Mouse (Mus musculus) brain, embryonic 14.5 days (tissue): ENCODE data around the gene Olfr1392. TPM values are rescaled to one million over a fixed set of nuclear protein-coding genes. Genes with fewer than 3 reads are reported as not detected.

Experiments used
- DNase-seq: peaks from one replicate; pipeline ENCODE4 v3.0.0-alpha.2; 2011; ENCODE audit warnings: low read depth
- CTCF ChIP-seq: fragments of 200-500 bp; IDR thresholded peaks from 2 replicates; pipeline ENCODE4 v1.5.1; 2012; ENCODE audit warnings: inconsistent platforms, mild to moderate bottlenecking, moderate library complexity, borderline replicate concordance; ENCODE audit not compliant: insufficient read depth, insufficient read length; ENCODE audit errors: extremely low read depth
- POLR2A ChIP-seq: fragments of 200-500 bp; IDR thresholded peaks from 2 replicates; pipeline ENCODE4 v1.6.1; 2012; ENCODE audit warnings: mild to moderate bottlenecking, inconsistent platforms, borderline replicate concordance; ENCODE audit not compliant: poor library complexity, insufficient read depth, insufficient read length, severe bottlenecking; ENCODE audit errors: extremely low read depth
- polyA plus RNA-seq: library from polyadenylated mRNA; depleted of rRNA; stranded (reverse); fragments of >200 nt; gene quantifications from 2 replicates; pipeline ENCODE4 v1.2.3, GENCODE M21; 2012

Gene Olfr1392
- polyA plus RNA-seq, 1 experiment, result 0.29 TPM

DNA sequence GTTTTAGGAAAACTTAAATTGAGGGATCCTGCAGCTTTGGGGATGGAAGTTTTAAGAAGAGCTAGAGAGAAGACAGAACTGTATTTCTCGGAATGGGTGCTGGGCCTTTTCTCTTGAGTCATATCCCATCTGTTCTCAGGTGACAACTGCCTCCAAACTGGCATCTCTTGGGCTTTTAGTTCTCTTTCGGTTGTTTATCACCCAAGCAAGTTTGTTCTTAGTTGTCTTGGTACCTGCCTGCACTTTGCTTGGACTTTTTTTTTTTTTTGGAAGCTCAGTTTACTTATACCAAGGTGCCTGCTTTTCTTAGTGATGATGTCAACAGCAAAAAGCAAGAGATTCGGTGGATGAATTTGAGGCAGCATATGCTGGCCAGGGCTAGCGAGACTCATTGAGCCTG, 38.6 kb upstream of the Olfr1392 start:
- DNase-seq, result no peak
- TF ChIP-seq CTCF, result no peak
- no peak for TF ChIP-seq POLR2A

GRCm38 (mm10) chr11:49247255-49247654, 37.8 kb upstream of the Olfr1392 start:
- TF ChIP-seq CTCF (no peak), POLR2A (no peak)
- DNase-seq, result no peak

DNA sequence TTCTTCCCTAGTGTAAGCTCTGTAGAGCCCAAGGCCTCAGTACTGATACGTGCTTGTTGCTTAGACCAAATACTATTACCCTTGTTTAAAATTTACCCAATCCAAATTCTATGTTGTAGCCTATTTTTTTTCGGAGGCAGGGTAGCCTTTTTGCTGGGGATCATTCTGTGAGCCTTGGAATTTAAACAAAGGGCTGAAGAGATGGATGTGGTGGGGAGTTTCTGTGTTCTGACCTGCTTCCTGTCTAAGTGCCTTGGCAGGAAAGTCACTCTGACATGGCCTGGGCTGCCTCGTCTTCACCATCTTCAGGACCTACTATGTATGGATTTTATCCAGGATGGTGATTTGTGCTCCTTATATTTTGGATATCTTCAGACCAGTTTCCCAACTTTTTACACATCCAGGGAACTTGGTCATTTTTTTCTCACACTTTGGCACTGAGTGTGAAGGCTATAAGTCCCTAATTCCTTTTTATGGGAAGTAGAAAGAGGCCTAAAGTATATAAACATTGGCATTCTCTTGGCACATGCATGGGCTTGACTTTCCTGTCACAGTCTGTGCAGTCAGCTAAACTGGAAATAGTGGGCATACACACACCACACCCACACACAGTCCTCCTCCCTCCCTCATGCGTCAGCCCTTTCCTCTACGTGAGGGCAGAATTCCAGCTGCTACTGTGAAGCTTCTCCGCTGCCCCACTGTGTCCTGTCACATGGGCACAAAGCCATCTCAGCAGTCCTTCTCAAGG, 36.7 kb upstream of the Olfr1392 start:
- DNase-seq, result no peak
- TF ChIP-seq POLR2A, result no peak
- TF ChIP-seq CTCF, result no peak

- DNase-seq, result no peak
- TF ChIP-seq POLR2A, result no peak
These were observed 35.9 kb upstream of the Olfr1392 start for GRCm38 (mm10) chr11:49248974-49249700.

DNA sequence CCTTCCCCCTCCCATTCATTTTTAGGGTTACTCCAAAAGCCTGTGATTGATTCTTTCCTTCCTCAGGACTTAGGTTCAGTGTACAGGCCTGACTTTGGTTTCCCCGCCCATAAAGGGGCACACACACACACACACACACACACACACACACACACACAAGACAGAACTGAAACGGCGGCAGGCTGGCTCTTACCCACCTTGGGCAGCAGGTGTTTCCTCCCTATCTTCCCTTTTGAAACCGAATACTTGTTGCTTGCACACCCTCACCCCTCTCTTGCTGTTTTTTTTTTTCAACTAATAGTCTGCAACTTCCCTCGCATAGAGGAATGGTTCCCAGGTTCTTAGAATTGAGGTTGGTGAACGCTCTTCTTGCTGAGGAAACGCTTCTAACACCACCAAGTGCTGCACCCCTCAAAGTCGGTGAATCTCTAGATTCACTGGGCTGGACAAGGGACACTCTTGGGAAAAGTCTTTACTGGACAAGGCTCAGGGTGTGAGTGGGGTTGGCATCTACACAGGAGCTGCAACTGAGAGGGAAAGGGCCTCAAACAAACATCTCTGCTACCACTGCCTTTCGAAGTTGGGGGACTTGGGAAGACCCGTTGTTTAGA, 35.2 kb upstream of the Olfr1392 start:
- no peak for TF ChIP-seq POLR2A
- no peak for TF ChIP-seq CTCF
- peak; percentile 17 for DNase-seq

- TF ChIP-seq POLR2A, result 0 out of 2 replicates have a peak, but pooled peaks have one; percentile 11
- TF ChIP-seq CTCF, result no peak
- peak; percentile 79 for DNase-seq
These were observed 34.4 kb upstream of the Olfr1392 start for GRCm38 (mm10) chr11:49250422-49251379.

GRCm38 (mm10) chr11:49251380-49251761, 33.7 kb upstream of the Olfr1392 start:
- no peak for TF ChIP-seq CTCF
- no peak for TF ChIP-seq POLR2A

GRCm38 (mm10) chr11:49252048-49252447, 33.0 kb upstream of the Olfr1392 start:
- no peak for DNase-seq
- no peak for TF ChIP-seq CTCF
- no peak for TF ChIP-seq POLR2A

More at GRCm38 (mm10) chr11:49251380-49251761, 33.7 kb upstream of the Olfr1392 start:
- DNase-seq, result no peak

DNA sequence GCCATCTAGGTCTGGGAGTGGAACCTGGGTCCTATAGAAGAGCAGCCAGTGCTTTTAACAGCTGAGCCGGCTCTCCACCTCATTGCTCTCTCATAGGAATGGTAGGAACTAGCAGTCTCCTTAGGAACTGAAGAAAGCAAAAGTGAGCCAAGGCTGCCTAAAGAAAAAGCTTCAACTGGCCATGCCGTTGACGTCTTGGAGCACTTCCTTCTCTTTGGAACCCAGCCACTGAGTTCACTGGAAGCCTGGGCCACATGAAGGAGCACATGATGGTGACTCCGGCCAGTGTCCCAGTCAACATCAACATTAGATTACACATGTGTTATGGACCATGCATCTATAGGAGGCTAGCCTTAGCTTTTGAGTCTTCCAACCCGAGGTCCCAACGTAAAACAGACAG, 32.0 kb upstream of the Olfr1392 start:
- no peak for TF ChIP-seq CTCF
- TF ChIP-seq POLR2A, result no peak

GRCm38 (mm10) chr11:49259296-49259695, 25.8 kb upstream of the Olfr1392 start:
- DNase-seq, result no peak
- no peak for TF ChIP-seq POLR2A
- TF ChIP-seq CTCF, result no peak

More for the DNA sequence above, 32.0 kb upstream of the Olfr1392 start:
- DNase-seq, result no peak
